Mouse (Mus musculus) lung, adult 2 months (tissue): Measurements from ENCODE around the gene Lmntd1.

Experiments used
- CTCF ChIP-seq: fragments of 200-500 bp; IDR thresholded peaks from 2 replicates; pipeline ENCODE4 v1.5.1; 2011; ENCODE audit warnings: mild to moderate bottlenecking, low read length, control low read depth; ENCODE audit not compliant: insufficient read depth
- POLR2A ChIP-seq: fragments of 200-500 bp; IDR thresholded peaks from 2 replicates; pipeline ENCODE4 v1.6.1; 2011; ENCODE audit warnings: low read depth, mild to moderate bottlenecking, control low read depth, low read length, borderline replicate concordance; ENCODE audit errors: extremely low read depth

DNA sequence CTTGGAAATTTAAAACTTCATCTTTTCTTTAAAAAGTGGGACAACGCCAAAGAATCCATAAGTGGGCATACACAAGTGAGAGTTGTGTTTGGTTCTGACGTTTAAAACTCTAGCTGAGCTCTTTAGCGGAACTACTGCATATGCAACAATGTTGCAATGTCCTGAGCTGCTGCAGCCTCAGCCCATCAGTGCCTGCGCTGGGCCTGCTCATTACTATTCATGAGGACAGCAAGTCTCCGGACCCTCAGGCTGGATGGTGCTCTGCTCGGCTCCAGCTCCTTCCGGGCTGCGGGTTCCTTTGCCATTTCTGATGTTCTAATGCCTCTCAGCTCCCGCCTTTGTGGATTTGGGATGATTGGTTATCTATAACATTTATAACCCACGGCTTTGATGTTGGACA is 97.1 kb downstream of the Lmntd1 start:
- TF ChIP-seq CTCF (no peak), POLR2A (no peak)
